Mouse (Mus musculus) adrenal gland, adult 18-20 months (tissue): Measurements from ENCODE around the gene Rps25. TPM values are rescaled to one million over a fixed set of nuclear protein-coding genes. Genes with fewer than 3 reads are reported as not detected.
"Not testable (repeated sequence)": the region's sequence is repeated elsewhere in the genome, so short reads cannot be mapped to it uniquely, and the experiment has no call there.

Experiments
- DNase-seq, 2 experiments: peaks; one replicate each; pipeline ENCODE4 v3.0.0; 2021 to 2022; ENCODE audit warnings: low spot score in 2 of 2
- microRNA-seq, 2 experiments: library from miRNA; unstranded; fragments of <30 nt; microRNA quantifications; one replicate each; pipeline ENCODE4 v1.2.0; 2021; ENCODE audit warnings: borderline number of aligned reads in 2 of 2
- total RNA-seq, 2 experiments: library from RNA; stranded (reverse); gene quantifications; 1 replicate in 1 of 2; 2 replicates in 1 of 2; pipeline ENCODE4 v1.2.3; 2021

The Rps25 gene
- total RNA-seq, 2 experiments from 2014 or later: 1,079 to 1,172 TPM

DNA sequence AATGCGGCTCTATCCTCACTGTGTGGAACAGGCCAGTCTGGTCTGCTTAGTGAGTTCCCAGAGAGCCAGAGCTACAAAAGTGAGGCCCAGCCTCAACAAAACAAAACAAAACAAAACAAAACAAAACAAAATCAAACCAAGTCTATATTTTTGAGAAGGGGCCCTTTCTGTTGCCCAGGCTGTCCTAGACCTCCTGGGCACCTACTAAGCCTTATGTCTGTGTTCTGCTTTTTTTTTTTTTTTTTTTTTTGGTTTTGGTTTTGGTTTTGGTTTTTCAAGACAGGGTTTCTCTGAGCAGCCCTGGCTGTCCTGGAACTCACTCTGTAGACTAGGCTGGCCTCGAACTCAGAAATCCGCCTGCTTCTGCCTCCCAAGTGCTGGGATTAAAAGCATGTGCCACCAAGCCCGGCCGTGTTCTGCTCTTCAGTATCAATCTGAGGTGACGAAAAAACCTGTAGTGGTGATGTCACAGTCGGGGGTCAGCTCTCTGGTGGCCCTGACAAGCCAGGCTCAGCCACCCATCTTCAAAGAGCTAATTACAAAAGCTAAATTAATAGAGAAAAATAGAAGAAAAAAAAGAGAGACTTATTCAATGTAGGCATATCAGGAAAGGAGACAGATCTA, 37.6 kb downstream of the Rps25 start:
- not testable (repeated sequence) for DNase-seq

DNA sequence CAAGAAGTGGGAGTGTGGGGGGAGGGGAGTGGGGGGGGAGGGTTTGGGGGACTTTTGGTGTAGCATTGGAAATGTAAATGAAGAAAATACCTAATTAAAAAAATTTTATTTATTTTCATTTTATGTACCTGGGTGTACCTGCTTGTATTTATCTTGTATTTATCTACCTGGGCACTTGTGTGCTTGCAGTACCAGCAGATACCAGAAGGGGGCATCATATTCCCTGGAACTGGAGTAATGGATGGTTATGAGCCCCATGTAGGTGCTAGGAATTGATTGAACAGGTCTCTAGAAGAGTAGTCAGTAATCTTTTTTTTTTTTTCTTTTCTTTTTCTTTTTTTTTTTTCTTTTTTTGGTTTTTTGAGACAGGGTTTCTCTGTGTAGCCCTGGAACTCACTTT, 43.4 kb downstream of the Rps25 start:
- DNase-seq: no peak

DNA sequence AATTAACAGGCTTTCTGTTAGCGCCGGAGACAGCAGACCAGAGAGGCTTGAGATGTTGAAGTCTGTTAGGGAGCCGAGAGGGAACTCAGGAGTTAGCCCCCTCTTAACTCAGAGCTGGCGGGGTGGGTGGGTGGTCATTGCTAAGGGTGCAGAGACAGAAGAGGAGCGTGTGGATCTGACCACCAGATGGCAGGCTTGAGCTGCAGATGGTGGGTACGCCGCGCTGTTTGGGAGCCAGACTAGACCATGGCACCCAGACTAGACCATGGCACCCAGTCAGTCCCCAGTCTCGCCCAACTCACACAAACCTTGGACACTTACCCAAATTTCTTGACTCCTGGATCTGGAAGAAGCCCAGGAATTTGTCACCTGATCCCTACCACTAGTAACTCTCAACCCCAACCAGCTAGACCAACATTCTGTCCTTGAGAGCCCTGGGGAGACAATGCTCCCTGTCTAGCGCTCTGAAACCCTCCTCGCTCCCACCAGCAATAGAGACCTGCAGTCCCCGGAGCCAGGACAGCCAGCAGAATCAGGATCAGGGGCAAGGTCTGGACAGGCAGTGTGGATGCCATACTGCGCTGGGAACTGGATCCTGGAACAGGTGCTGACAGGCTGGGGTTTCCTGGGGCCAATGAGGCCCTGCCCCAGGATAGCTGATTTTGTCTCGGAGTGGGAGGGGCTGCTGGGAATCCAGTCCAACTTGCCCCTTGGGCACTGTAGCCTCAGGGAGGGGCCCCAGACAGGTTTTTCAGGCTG, 47.4 kb downstream of the Rps25 start:
- peak; percentile 82 to 90 for DNase-seq

DNA sequence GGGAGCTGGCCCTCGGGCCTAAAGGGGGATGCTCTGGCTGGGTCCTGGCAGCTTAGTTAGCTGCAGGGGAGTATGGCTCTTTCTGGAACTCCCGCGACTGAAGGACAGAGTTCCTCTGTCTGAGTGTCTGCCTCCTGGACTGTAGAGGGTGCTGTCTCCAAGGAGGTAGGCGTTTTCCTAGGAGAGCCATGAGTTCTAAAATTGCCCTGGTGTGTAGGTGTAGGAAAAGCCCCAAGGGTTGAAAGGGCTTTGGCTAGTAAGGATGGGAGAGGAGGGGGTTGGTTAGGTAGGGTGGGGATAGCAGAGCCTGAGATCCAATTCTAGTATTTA, 47.9 kb downstream of the Rps25 start, which contains the start of gene Upk2:
Gene Upk2 (minus strand): TSS at position 86 of the 330 bp plus-strand sequence.
- no peak for DNase-seq

DNA sequence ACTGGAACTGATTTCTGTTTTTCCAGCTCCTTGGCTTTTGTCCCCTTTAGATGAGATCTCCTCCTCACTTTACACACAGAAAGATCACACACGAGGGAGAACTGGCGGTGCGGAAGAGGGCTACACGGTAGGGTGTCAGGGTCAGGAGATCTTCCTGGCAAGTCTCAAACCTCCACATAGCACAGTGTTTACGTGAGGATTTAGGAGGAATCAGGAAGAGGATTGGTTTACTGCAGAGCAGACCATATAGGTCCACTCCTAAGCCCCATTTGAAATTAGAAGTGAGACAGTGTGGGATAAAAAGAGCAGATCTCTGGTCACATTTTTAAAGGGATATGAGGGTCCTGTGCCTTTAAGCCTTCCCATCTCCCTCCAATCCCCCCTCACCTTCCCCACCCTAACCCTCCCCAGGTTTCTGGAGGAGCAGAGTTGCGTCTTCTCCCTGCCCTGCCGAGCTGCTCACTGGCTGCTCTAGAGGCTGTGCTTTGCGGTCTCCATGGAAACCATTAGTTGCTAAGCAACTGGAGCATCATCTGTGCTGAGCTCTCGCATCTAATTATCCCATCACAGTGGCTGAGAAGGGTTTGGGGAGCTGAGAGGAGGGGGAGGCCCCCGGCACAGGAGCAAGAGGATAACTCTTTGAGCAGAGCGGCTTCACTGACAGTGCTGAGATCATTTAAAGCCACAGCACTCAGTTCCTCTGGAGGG, 50.2 kb downstream of the Rps25 start:
- no peak for DNase-seq

Small RNAs within 50 kb of the gene (microRNA-seq; reads per million reads assigned to microRNA genes)
- gene Mir7085: 1.4 to 1.8 reads per million in 2 experiments

Other genes starting within 250 kb of the Rps25 start
- gene Cbl, start 173.1 kb upstream of the Rps25 start, total RNA-seq: 10 to 100 TPM; 27.9 to 37.1 TPM
- 1 to 10 TPM; 2.8 to 5.3 TPM for gene Ccdc153, start 166.5 kb upstream of the Rps25 start, total RNA-seq
- not detected for gene Pdzd3, start 155.7 kb upstream of the Rps25 start, total RNA-seq
- 10 to 100 TPM; 14.0 to 17.1 TPM for gene Nlrx1, start 138.5 kb upstream of the Rps25 start, total RNA-seq
- gene Abcg4, start 118.5 kb upstream of the Rps25 start, total RNA-seq: 10 to 100 TPM; 16.1 to 30.7 TPM
- 10 to 100 TPM; 18.3 to 22.6 TPM for gene Hinfp, start 101.5 kb upstream of the Rps25 start, total RNA-seq
- 10 to 100 TPM; 35.2 to 41.7 TPM for gene C2cd2l, start 86.9 kb upstream of the Rps25 start, total RNA-seq
- gene Dpagt1, start 81.1 kb upstream of the Rps25 start, total RNA-seq: 10 to 100 TPM; 21.7 to 30.9 TPM
- gene H2afx, start 72.4 kb upstream of the Rps25 start, total RNA-seq: 10 to 100 TPM; 26.8 to 34.4 TPM
- 10 to 100 TPM; 52.3 to 87.5 TPM for gene Hmbs, start 62.9 kb upstream of the Rps25 start, total RNA-seq
- gene Vps11, start 45.5 kb upstream of the Rps25 start, total RNA-seq: 10 to 100 TPM; 52.5 to 70.4 TPM
- 100 to 1,000 TPM; 182 to 214 TPM for gene Hyou1, start 27.6 kb upstream of the Rps25 start, total RNA-seq
- gene Slc37a4, start 10.3 kb upstream of the Rps25 start, total RNA-seq: 10 to 100 TPM; 15.2 to 16.1 TPM
- 100 to 1,000 TPM in 1 of 2 experiments, 10 to 100 TPM in 1; 90.8 to 109 TPM for gene Trappc4, start 461 bp downstream of the Rps25 start, total RNA-seq
- 10 to 100 TPM; 22.4 to 26.1 TPM for gene Ccdc84, start 11.4 kb downstream of the Rps25 start, total RNA-seq
- gene Foxr1, start 34.0 kb downstream of the Rps25 start, total RNA-seq: not detected
- not detected for gene Upk2, start 47.8 kb downstream of the Rps25 start, total RNA-seq
- gene Bcl9l, start 75.7 kb downstream of the Rps25 start, total RNA-seq: 10 to 100 TPM; 41.3 to 46.6 TPM
- gene Cxcr5, start 154.7 kb downstream of the Rps25 start, total RNA-seq: under 1 TPM; 0.16 to 0.40 TPM
- 100 to 1,000 TPM; 113 to 140 TPM for gene Ddx6, start 197.8 kb downstream of the Rps25 start, total RNA-seq